Mouse (Mus musculus) left cerebral cortex, postnatal 4 days (tissue): ENCODE measurements at regions not wholly inside any gene's neighbourhood (a gene's known extent, or its start where the extent isn't known, plus 50 kb on each side); places are given as distances from the start of the nearest gene placed in this dataset.

Source experiments
- DNase-seq: peaks from one replicate; pipeline ENCODE4 v3.0.0-alpha.2; 2022
- intact Hi-C: fragments of 180-260 bp; cut with DNase I; formaldehyde crosslinking; loops from one replicate; pipeline ENCODE4 v1.15.1; 2025

DNA sequence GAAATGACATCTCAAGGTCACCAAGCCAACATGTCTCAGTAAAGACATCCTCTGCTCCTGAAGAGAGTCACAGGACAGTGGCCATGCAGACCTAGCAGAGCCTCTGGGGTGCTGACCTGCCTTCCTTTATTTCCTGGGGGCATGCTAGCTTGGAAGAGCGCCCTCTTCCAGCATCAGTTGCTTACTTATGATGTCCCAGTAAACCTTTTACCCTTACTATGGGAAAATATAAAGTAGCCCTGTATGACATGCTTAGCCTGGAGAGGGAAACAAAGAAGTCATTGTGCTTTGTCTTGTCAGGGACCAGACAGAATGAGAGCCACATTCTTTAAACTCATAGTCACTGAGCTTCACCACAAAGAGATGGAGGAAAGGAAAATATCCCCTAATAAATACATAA lies 82.9 kb downstream of the Postn start:
- intact Hi-C loops, result no loop called here

DNA sequence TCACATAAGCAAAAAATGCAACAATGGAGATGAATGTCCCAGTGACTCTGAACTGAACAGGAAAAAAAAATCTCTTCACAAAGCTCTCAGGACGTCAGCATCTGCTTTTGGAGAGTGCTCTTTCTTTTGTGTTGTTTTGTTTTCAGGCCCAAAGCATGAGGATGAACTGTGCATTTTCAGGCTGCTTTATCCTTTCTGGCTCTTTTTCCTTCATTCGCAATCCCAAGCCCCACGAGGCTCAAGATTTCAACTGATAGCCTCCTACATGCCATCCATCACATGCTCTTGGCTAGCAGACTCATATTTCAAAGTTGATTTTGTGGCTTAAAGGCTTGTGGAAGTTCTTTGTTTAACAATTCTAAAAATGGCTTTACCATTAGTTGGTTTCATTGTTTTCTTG lies 86.0 kb downstream of the Postn start:
- intact Hi-C loops, result no loop called here
- DNase-seq, result no peak

More for the DNA sequence above, 82.9 kb downstream of the Postn start:
- DNase-seq, result no peak

DNA sequence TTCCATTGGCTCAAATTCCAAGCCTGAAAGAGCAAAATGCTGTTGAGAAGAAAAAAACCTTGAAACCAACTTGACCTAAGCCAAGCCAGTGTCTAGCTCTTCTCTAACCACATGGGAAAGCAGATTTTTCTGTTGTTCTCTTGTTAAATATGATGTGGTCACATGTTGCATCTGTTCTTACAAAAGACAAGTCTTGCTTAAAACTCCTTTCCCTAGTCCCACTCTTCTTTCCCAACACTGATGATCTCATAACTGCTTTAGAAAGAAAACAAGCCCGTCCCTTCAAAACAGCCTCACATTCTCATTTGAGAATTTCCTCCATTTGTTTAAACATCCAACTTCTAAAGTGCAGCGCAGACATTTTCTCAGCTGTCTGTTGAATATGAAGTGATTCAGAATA lies 96.5 kb downstream of the Postn start:
- no peak for DNase-seq
- intact Hi-C loops, result no loop called here

DNA sequence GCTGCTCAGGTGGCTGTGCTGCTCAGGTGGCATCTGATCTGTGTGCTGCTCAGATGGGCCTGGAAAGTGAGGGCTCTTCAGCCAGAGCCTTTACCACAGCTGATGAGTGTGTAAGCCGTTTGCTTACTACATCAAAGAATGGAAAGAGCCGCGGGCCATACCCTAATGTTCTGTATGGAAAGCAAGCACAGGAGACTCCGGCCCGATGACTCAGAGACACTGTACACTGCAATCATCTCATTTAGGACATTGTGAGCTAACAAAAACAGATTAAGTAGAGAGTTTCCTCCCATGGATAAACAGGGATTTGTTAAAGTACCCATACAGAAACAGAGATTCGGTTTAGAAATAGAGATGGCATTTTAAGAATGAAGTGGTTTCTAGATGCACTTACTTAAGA lies 100.5 kb downstream of the Postn start:
- intact Hi-C loops, result no loop called here
- DNase-seq, result no peak

DNA sequence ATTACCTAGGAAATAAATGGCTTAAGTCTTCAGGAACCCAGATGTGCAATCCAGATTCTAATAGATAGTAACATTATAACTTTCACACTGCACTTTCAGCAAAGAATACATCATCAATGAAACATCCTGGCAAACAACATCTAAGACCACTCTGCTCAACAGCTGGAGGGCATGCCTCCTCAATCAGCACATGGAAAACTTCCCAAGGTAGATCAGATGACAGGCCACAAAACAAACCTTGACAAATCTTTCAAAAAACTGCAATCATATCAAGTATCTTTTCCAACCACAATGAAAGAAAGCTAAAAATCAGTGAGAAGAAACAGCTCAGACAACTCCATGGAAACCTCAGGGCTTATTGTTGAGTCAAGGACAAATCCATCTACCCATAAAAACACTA lies 105.2 kb downstream of the Postn start:
- no peak for DNase-seq

DNA sequence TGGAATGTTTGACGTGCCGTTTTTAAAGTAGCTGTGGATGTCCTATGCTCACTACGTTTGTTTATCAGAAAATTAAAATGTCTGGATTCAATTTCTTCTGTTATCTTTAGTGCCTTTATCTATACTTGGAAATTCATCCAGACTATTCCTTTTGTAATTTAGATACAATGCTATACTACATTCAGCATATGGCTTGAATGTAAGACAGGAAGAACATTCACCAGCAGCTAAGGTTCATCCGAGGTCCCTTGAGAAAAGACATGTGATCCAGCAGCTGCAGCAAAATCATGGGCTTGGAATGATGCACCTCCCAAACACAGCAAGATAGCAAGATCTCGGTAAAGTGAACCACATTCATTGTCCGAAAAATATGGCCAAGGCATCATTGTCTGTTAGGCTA lies 113.3 kb downstream of the Postn start:
- intact Hi-C loops, result no loop called here
- no peak for DNase-seq

More for the DNA sequence above, 105.2 kb downstream of the Postn start:
- intact Hi-C loops, result no loop called here

DNA sequence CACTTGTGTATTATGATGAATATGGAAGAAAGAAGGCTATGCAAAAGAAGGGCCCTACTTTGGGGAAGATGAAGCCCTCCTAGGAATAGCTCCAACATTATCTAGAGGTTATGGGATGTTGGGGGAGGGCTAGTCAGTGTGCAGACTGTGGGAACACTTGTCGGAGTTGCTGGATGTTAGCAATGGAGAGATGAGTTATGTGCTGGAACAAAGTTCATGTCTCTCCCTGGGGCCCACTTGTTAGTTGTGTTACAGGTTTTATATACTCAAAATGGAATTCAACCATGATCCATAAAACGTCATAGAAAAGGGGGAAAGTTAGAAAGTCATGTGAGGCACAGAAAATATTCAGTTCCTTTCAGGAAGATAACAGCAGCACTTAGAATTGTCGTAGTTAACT lies 115.0 kb downstream of the Postn start:
- intact Hi-C loops, result no loop called here
- DNase-seq, result no peak

DNA sequence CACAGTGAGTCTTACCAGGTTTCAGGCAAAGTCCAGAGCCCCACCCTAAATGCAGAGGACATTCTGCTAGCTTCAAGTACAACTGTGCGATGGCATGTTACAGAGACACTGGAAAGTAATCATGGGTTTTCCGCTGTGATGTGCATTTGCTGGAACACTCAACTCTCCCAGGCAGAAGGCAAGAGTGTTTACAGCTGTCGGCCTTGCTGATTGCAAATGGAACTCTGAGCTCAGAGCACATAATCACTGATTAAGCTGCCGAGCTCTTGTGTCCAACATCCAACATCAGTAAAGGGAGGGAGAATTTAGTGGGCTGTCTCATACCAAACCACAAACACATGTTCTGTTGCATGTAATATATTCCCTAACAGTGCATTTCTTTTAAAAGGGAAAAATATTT lies 117.1 kb downstream of the Postn start:
- no peak for DNase-seq
- intact Hi-C loops, result no loop called here

DNA sequence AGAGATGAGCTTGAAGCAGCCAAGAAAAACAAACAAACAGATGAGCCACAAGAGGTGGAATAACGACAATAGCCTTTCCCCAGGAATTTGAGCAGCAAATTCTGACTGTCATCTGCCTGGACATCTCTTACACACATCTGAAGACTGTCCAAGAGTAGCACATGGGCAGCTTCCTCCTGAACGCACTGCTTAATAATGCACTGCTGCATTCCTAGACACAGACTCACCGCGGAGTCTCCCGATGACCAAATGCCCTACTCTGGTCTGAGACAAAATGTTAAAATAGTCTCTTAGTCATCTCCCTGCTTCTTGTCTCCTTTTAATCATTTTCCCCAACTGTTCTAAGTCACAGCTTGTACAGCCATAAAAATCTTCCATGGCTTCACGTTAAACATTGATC lies 119.3 kb downstream of the Postn start:
- intact Hi-C loops, result no loop called here
- no peak for DNase-seq

DNA sequence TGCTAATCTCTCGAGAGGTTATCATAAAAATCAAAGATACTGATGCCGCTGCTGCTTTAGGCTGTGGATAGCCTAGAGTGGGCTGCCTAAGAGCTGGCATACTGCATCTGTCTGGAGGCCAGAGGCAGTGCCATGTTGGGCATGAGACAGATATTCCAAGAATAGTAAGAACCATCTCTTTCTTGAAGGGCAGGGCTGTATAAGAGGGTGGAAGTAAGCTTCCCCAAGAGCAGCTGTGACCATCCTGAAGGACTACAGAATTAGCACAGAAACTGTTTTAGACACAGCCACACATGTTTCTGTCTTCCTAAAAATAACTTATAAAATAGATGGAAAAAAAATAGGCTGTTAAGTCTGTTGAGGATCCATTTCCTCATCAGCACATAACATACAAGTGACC lies 126.4 kb downstream of the Postn start:
- intact Hi-C loops, result no loop called here
- DNase-seq, result no peak

DNA sequence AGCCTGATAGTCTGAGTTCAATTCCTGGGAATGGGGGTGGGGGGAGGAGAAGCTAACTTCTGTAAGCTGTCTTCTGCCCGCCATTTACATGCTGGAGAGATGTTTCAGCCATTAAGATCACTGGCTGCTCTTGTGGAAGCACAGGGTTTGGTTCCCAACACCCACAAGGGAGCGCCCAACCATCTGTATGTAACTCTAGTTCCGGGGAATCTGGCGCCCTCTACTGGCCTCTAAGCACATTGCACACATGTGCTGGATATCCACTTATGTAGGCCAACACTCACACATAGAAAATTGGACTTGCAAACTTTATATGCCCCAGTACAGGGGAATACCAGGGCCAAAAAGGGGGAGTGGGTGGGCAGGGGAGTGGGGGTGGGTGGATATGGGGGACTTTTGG lies 126.9 kb downstream of the Postn start:
- no peak for DNase-seq
- intact Hi-C loops, result no loop called here

DNA sequence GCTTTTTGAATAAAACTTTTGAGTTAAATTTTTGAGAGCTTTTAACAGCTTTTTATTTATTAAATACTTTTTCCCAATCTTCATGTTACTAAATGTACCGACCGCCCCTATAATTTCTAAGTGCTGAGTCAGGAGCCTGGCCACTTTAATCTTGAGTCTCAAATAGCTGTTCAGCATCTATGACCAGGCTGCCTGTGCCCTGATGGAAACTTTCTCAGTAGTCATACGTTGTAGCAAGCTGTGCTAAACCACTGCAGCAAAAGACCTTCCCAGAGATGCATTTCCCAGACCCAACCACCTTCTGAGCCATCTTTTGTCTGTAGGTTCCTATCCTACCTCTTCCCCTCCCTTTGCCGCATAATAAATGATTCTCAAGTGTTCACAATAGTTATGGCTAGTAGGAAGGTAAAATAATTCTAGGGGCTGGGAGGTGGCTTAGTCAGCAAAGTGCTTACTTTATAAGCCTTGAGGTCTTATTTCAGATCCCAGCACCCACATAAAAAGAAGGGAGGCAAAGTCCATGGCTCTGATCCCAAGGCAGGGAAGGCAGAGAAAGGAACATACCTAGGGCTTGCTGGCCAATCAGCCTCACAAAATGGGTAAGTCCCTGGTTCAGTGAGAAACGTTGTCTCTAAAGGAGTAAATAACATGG lies 129.5 kb downstream of the Postn start:
- DNase-seq, result no peak
- intact Hi-C loops, result no loop called here

DNA sequence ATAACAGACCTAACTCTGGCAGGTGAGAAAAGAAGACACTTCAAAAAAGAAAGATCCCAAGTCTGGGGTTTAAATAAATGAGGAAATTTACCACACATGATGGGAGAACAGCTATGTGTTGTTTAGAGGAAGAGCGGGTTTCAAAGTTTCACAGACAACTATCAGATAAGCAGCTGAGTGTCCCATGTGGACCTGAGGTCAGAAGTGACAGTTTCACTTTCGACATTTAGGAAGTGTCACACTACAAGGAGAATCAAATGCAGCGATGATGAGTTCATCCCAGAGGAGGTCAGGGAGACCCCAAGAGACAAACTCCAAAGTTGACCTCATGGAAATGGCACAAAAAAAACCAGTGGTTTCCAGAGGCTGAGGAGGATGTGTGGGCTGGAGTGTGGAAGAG lies 132.7 kb downstream of the Postn start:
- no peak for DNase-seq
- intact Hi-C loops, result no loop called here

DNA sequence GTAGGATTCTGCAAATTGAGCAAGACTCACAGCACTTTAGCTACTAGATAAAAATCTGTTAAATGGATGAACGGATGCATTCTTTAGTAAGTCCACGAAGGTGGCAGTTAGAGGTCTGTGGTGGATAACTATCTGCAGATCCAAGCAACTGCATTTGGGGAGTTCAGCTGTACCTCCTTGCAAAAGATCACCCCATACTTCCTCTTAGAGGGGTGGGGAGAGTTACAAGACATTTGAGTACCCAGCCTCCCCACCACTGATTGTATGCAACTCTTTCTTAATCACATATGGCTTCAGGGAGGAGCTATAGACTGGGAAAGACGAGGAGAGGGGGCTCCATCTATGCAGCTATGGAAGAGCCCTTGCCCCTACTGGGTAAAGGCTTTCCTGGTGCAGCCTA lies 144.1 kb downstream of the Postn start:
- DNase-seq, result no peak
- intact Hi-C loops, result no loop called here

DNA sequence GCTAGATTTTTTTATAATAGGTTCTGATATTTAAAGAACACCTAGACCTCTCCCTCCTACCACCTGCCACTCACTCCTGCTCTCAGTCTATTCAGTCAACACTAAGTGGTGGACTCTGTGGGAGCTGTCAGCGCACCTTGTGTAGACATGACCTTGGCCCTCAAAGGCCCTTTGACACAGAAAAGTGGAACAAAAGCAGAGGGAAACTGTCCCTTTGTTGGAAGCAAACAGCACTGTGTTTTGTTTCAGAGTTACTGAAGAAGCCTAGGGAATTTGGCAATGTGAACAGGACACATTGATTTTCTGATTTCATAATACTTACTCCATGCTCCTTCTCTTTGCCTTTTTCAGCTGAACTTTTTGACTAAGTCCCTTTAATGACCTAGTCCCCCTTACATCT lies 146.7 kb downstream of the Postn start:
- intact Hi-C loops, result no loop called here
- DNase-seq, result no peak

DNA sequence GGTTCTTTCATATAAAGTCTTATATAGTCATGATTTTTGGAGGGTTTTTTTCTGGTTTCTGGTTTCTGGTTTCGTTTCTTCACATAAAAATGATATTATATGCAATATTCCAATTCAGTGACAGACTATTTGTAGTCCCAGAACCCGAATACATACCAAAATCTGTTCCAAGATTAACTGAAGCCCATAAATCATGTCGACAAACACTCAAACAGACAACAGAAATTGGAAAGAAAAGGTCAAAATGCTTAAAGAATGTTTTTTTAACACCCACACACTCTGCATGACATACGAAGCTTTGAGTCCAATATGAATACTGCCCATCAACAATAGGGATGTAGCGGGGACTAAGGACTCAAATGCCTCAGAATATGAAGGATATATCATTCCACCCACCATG lies 148.0 kb downstream of the Postn start:
- intact Hi-C loops, result no loop called here
- no peak for DNase-seq

DNA sequence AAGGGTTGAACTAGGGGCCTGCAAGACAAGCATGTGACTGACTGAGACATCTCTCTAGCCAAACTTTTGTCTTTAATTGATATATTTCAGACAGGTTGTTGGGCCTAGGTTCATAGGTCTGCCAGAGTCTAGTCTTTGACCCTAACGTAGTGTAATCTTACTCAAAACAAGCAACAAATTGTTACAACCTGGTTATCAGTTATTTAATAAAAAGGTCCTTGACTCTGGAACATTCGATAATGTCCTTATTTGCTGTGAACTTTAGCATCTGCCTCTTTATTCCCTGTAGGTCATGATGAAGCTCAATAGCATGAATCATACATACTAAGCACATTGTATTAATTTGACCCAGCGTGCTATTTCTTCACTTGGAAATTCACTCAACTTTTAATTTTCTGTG lies 156.3 kb downstream of the Postn start:
- no peak for DNase-seq
- intact Hi-C loops, result no loop called here

DNA sequence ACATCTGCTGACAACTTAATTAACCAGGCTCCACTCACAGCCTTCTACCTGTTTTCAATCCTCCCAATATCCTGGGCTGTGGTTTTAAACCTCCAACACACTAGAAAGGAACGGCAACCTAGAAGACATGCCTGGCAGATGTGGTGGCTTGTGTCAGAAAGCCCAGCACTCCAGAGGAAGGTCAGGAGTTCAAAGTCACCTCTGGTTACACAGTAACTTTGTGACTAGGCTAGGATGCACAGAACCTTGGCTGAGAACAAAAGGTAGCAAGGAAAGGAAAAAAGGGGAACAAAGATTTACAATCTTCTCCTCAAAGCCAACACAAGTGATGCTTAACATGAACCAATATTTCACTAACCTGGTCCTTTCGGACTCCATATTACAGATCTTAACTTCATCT lies 161.8 kb downstream of the Postn start:
- intact Hi-C loops, result no loop called here
- no peak for DNase-seq

DNA sequence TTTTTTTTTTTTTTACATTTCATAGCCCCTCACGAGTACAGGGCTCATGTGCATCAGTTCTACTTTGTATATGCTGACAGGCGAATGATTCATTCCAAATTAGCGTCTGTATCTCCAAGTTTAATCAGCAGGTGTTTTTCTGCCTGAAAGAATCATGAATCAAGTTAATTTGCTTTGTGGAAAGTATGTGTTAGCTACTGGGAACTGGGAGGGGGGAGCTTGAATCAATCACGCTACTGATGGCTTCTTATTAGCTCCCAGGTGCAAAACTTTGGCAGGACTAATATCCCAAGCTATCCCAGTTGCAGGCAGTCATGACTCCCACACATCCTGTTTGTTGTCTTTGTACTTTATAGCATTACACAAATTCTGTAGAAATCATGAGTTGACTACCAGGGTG lies 165.7 kb downstream of the Postn start:
- intact Hi-C loops, result no loop called here
- no peak for DNase-seq

DNA sequence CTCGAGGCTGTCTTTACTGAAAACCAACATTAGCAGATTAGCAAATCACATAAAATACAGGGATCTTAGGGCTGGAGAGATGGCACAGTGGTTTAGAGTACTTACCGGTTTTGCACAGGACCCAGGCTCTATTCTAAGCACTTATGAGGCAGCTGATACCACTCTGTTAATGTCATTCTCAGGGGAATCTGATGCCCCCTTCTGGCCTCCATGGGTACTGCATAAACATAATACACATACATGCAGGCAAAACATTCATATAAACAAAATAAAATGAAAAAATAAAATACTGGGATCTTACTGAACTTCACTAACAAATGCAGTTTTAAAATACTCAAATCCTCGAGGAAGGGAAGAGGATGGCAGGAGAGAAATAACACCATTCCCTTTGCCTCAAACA lies 164.3 kb upstream of the Supt20 start:
- no peak for DNase-seq
- intact Hi-C loops, result no loop called here

DNA sequence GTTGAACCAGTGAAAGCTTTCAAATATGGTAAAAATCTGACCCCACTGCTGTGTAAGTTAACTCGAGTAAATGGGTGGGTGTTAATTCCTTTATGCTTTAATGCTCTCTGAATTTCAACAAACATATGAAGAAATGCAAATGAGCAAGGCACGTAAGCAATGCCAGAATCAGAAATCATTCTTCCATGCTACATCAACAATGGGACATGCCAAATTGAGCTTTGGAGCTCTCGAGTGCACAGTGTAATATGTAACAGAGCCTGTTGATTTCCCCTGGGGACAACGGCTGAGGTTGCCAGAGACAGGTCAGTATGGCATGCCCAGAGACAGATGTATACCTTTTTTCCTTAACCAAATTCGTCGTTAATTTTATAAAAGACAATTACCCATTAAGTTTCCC lies 162.4 kb upstream of the Supt20 start:
- no peak for DNase-seq
- intact Hi-C loops, result no loop called here

DNA sequence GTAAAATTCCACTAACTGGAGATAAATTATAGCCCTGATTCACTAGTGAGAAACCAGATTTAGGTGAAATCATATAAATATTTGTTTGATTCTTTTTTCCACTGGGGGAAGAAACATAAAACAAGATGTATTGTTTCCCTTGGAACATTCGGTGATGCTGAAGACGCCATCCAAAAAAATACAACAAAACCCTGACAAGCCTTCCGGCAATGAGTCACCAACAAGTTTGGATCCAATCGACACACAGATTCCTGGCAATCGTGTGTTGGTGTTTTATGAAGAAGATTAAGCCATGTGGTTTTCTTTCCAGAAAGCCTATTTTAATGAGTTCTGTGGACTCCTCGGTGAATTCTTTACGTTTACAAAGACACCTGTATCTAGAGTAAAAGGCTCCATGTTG lies 157.2 kb upstream of the Supt20 start:
- no peak for DNase-seq
- intact Hi-C loops, result no loop called here

DNA sequence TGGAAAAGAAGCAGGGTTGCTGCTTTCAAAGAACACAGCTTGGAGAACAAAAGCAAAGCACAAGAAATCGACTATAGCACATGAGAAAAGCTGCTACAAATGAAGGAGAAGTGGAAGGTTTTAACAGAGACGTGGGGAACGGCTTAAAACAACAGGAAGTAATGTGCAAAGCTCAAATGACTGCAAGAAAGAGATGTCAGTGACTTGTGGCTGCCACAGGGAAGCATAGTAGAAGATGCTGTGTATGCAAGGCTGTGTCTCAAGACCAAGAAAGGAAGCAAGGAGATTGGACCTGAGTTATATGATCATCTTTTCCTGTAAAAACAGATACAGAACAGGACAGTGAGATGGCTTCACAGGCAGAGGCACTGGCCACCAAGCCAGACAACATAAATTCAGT lies 154.6 kb upstream of the Supt20 start:
- no peak for DNase-seq
- intact Hi-C loops, result no loop called here
